Mouse (Mus musculus) embryonic facial prominence, embryonic 13.5 days (tissue): ENCODE measurements around the gene Sorbs2. TPM values are rescaled to one million over a fixed set of nuclear protein-coding genes. Genes with fewer than 3 reads are reported as not detected.

Experiments
- ATAC-seq: fragments of 200-750 bp; cut with Nextera tagmentation; 2 replicates; pipeline ENCODE4 v1.8.0; 2017; ENCODE audit warnings: low read depth; ENCODE audit not compliant: insufficient number of reproducible peaks, insufficient read depth, low FRiP score, low TSS enrichment
- H3K27ac ChIP-seq: fragments of 300-500 bp; sonication (generic); 2 replicates; pipeline ENCODE4 v1.5.1; 2015; ENCODE audit warnings: moderate library complexity, mild to moderate bottlenecking, inconsistent platforms
- H3K27me3 ChIP-seq: fragments of 300-500 bp; sonication (generic); 2 replicates; pipeline ENCODE4 v1.6.1; 2015; ENCODE audit warnings: mild to moderate bottlenecking, inconsistent platforms
- H3K36me3 ChIP-seq: fragments of 300-500 bp; sonication (generic); 2 replicates; pipeline ENCODE4 v1.6.1; 2015; ENCODE audit warnings: mild to moderate bottlenecking, inconsistent platforms
- H3K4me1 ChIP-seq: fragments of 300-500 bp; sonication (generic); 2 replicates; pipeline ENCODE4 v1.6.1; 2015; ENCODE audit warnings: inconsistent platforms
- H3K4me2 ChIP-seq: fragments of 300-500 bp; sonication (generic); 2 replicates; pipeline ENCODE4 v1.6.1; 2015; ENCODE audit warnings: moderate library complexity, mild to moderate bottlenecking, inconsistent platforms
- H3K4me3 ChIP-seq: fragments of 300-500 bp; sonication (generic); 2 replicates; pipeline ENCODE4 v1.5.1; 2015; ENCODE audit warnings: mild to moderate bottlenecking, inconsistent platforms
- H3K9ac ChIP-seq: fragments of 300-500 bp; sonication (generic); 2 replicates; pipeline ENCODE4 v1.6.1; 2015; ENCODE audit warnings: mild to moderate bottlenecking, inconsistent platforms
- H3K9me3 ChIP-seq: fragments of 300-500 bp; sonication (generic); 2 replicates; pipeline ENCODE4 v1.6.1; 2016; ENCODE audit warnings: inconsistent platforms
- WGBS: fragments of 180-500 bp; shearing (Covaris S2); methylation state at CpG from one replicate; pipeline ENCODE4 v1.1.7; 2015; ENCODE audit warnings: mixed read lengths; 5-methylcytosine and 5-hydroxymethylcytosine counted together
- polyA plus RNA-seq: library from polyadenylated mRNA; unstranded; fragments of >200 nt; fragmentation: Nextera tagmentation; extraction: Ambion mirVana; gene quantifications from 2 replicates; pipeline ENCODE4 v1.2.1, GENCODE M21; 2015

Sorbs2 gene
- polyA plus RNA-seq, 1 experiment from 2014 or later = 24.5 TPM

GRCm38 (mm10) chr8:45762982-45763689 is 255.5 kb downstream of the Sorbs2 start:
- H3K9ac ChIP-seq = no peak overlapping the region
- no peaks in the 10 kb centered on the region for H3K27me3 ChIP-seq
- WGBS = 73% methylated on average over 15 of the region's 15 CpGs
- H3K4me1 ChIP-seq = peaks cover 3% of the 10 kb centered on the region; the same call in 1 of the 2 replicates
- no peaks in the 10 kb centered on the region for H3K36me3 ChIP-seq
- no peak overlapping the region for H3K4me2 ChIP-seq
- no peak for ATAC-seq
- no peak overlapping the region for H3K4me3 ChIP-seq
- no peak overlapping the region; the same call in 1 of the 2 replicates for H3K27ac ChIP-seq
- no peaks in the 10 kb centered on the region for H3K9me3 ChIP-seq

GRCm38 (mm10) chr8:45763690-45764342 is 256.2 kb downstream of the Sorbs2 start:
- ATAC-seq = no peak

DNA sequence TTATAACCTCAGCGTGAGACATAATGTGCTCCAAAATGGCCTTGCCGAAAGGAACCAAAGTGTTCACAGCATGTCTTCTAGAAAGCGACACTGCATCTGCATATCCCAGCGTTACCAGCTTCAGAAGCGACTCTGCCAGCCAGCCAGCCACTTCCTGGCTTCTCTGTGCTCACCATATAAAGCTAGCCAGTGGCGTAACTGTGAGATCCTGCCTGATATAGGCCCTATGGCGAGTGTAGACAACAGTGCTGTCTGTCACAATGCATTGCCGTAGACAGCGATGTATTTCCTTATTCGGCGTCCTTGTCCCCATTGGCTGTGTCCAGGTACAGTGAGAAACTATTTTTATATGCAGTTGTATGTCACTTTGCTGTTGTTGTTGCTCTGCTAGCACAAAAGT is 258.6 kb downstream of the Sorbs2 start:
- H3K4me2 ChIP-seq = no peak overlapping the region
- no peak overlapping the region for H3K27ac ChIP-seq
- no peak overlapping the region for H3K4me3 ChIP-seq
- no peak overlapping the region for H3K9ac ChIP-seq
- H3K36me3 ChIP-seq = no peaks in the 10 kb centered on the region
- peaks cover 3% of the 10 kb centered on the region; the same call in 1 of the 2 replicates for H3K4me1 ChIP-seq
- WGBS = 83% methylated on average over 11 of the region's 11 CpGs
- no peaks in the 10 kb centered on the region for H3K27me3 ChIP-seq
- ATAC-seq = no peak
- H3K9me3 ChIP-seq = no peaks in the 10 kb centered on the region

More at GRCm38 (mm10) chr8:45763690-45764342, 256.2 kb downstream of the Sorbs2 start:
- Histone ChIP-seq H3K4me1 (peaks cover 3% of the 10 kb centered on the region; the same call in 1 of the 2 replicates), H3K9ac (no peak overlapping the region), H3K27me3 (no peaks in the 10 kb centered on the region), H3K4me3 (no peak overlapping the region), H3K27ac (no peak overlapping the region), H3K4me2 (no peak overlapping the region), H3K9me3 (no peaks in the 10 kb centered on the region), H3K36me3 (no peaks in the 10 kb centered on the region)
- 59% methylated on average over 11 of the region's 11 CpGs for WGBS

DNA sequence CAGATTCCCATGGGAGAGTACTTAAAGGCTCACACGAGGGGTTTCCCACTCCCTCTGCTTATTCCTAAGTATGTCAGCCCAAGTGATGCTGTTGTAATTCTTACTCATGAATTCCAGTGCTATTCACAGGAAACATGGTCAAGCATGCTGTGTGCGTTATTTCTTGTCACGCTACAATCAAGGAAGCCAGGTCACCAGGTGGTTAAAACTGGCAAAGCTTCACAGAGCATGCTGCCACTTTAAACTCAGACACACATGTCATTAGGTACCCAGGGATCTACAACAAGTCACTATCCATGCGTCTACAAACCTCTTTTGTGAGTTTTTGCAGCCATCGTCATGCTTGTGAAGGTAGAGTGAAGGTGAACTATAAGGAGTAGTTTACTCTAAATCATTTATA is 267.3 kb downstream of the Sorbs2 start:
- Histone ChIP-seq H3K36me3 (0 out of 2 replicates have a peak, but pooled peaks cover 2% of the 10 kb centered on the region), H3K27ac (no peak overlapping the region), H3K27me3 (no peaks in the 10 kb centered on the region), H3K4me2 (no peak overlapping the region), H3K9ac (no peak overlapping the region), H3K4me3 (no peak overlapping the region), H3K4me1 (no peaks in the 10 kb centered on the region), H3K9me3 (no peaks in the 10 kb centered on the region)
- 78% methylated on average over 5 of the region's 5 CpGs for WGBS
- ATAC-seq = no peak

DNA sequence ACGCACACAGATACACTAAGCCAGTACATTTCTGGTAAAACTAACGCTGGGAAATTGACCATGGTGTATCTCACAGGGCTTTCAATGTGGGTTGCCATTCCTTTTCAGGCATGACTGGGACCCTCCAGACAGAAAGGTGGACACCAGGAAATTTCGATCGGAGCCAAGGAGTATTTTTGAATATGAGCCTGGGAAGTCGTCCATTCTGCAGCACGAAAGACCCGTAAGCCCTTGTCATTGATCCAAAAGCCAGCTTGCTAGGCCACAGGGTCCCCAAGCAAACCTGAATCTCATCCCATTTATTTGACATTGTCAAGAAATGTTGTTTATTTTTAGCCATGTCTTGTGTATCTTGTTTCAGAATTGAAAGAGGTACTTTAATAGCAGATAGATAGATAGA is 267.9 kb downstream of the Sorbs2 start:
- no peaks in the 10 kb centered on the region for H3K4me1 ChIP-seq
- WGBS = 93% methylated on average over 7 of the region's 7 CpGs
- H3K9me3 ChIP-seq = no peaks in the 10 kb centered on the region
- H3K27ac ChIP-seq = no peak overlapping the region
- no peaks in the 10 kb centered on the region for H3K27me3 ChIP-seq
- H3K4me2 ChIP-seq = no peak overlapping the region
- no peak overlapping the region for H3K9ac ChIP-seq
- H3K4me3 ChIP-seq = no peak overlapping the region
- ATAC-seq = no peak
- 0 out of 2 replicates have a peak, but pooled peaks cover 2% of the 10 kb centered on the region for H3K36me3 ChIP-seq

DNA sequence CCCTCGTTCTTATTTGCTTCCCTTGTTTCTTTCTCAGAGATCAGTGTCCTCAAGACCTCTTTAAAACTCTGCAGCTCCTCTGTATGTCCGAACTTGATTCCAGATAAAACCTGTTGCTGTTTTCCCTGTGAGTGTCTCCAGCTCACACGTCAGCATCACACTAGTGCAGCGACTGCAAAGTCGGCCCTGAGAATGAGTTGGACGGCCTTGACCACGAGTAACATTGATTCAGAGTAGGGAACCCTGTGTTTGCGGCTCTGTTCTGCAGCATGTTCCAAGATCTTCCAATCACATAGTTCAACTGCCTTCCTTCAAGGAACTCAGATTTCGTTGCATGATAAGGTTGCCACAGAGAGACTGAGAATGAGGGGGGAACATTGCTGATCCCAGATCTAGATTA is 268.8 kb downstream of the Sorbs2 start:
- Histone ChIP-seq H3K27me3 (no peaks in the 10 kb centered on the region), H3K36me3 (0 out of 2 replicates have a peak, but pooled peaks cover 2% of the 10 kb centered on the region)
- WGBS = 84% methylated on average over 9 of the region's 9 CpGs

DNA sequence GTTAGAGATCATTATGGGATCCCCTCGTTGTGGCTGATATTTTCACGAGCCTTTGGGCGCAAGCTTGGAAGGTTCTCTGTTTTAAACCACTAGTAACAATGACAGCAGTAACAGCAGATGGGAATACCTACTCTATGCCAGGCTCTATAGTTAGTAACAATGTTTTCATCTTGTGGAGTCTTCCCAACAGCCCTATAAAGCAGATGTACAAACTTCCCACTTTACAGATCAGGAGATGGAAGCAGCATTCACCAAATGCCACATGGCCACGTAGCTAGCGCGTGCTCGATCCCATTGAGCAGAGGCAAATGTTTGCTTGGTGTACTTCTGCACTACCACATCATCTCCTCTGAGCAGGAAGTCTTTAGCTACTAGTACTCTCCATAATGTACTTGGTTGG is 269.4 kb downstream of the Sorbs2 start:
- no peak overlapping the region for H3K4me3 ChIP-seq
- no peak overlapping the region for H3K27ac ChIP-seq
- WGBS = 90% methylated on average over 7 of the region's 7 CpGs
- no peaks in the 10 kb centered on the region for H3K27me3 ChIP-seq
- ATAC-seq = no peak
- H3K36me3 ChIP-seq = 0 out of 2 replicates have a peak, but pooled peaks cover 2% of the 10 kb centered on the region
- no peak overlapping the region for H3K9ac ChIP-seq
- no peak overlapping the region for H3K4me2 ChIP-seq
- H3K9me3 ChIP-seq = no peaks in the 10 kb centered on the region
- no peaks in the 10 kb centered on the region for H3K4me1 ChIP-seq

More for the DNA sequence above, 268.8 kb downstream of the Sorbs2 start:
- no peaks in the 10 kb centered on the region for H3K4me1 ChIP-seq
- no peak overlapping the region for H3K27ac ChIP-seq
- no peaks in the 10 kb centered on the region for H3K9me3 ChIP-seq
- H3K4me3 ChIP-seq = no peak overlapping the region
- no peak overlapping the region for H3K9ac ChIP-seq
- no peak for ATAC-seq
- no peak overlapping the region for H3K4me2 ChIP-seq

GRCm38 (mm10) chr8:45780585-45780984 is 273.0 kb downstream of the Sorbs2 start:
- H3K9ac ChIP-seq = no peak overlapping the region
- H3K4me2 ChIP-seq = no peak overlapping the region
- no peaks in the 10 kb centered on the region for H3K27me3 ChIP-seq
- H3K9me3 ChIP-seq = no peaks in the 10 kb centered on the region
- no peak overlapping the region for H3K27ac ChIP-seq
- no peak overlapping the region for H3K4me3 ChIP-seq
- H3K36me3 ChIP-seq = no peaks in the 10 kb centered on the region
- WGBS = 51% methylated on average over 4 of the region's 4 CpGs
- no peak for ATAC-seq
- no peaks in the 10 kb centered on the region for H3K4me1 ChIP-seq

DNA sequence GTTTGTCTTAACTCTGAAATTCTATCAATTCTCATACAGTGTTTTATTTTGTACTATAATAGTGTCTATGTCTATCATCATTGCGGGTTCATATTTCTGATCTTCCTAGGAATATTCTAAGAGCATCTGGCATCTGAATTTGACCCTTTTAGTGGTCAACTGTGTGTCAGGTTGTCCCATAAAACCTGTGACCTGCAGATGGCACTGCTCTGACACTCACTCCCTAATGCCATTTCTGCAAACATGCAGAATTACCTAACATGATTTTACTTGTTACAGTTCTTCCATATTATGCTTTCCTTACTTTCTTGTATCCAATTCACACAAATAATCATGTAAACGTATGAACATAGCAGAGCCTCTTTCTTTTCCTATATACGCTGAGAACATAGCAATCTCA is 281.0 kb downstream of the Sorbs2 start:
- 82% methylated on average over 3 of the region's 3 CpGs for WGBS
- Histone ChIP-seq H3K4me3 (no peak overlapping the region), H3K4me2 (no peak overlapping the region), H3K9ac (no peak overlapping the region), H3K9me3 (no peaks in the 10 kb centered on the region), H3K27ac (no peak overlapping the region), H3K4me1 (no peaks in the 10 kb centered on the region), H3K36me3 (no peaks in the 10 kb centered on the region), H3K27me3 (no peaks in the 10 kb centered on the region)
- ATAC-seq = no peak

- H3K4me2 ChIP-seq = no peak overlapping the region
- no peaks in the 10 kb centered on the region for H3K9me3 ChIP-seq
- H3K4me3 ChIP-seq = no peak overlapping the region
- H3K9ac ChIP-seq = no peak overlapping the region
- no peak for ATAC-seq
- H3K27ac ChIP-seq = no peak overlapping the region
- no peaks in the 10 kb centered on the region for H3K27me3 ChIP-seq
- no peaks in the 10 kb centered on the region for H3K4me1 ChIP-seq
- 88% methylated on average over 14 of the region's 14 CpGs for WGBS
- H3K36me3 ChIP-seq = no peaks in the 10 kb centered on the region
Measured at GRCm38 (mm10) chr8:45794847-45795246, 287.3 kb downstream of the Sorbs2 start.

DNA sequence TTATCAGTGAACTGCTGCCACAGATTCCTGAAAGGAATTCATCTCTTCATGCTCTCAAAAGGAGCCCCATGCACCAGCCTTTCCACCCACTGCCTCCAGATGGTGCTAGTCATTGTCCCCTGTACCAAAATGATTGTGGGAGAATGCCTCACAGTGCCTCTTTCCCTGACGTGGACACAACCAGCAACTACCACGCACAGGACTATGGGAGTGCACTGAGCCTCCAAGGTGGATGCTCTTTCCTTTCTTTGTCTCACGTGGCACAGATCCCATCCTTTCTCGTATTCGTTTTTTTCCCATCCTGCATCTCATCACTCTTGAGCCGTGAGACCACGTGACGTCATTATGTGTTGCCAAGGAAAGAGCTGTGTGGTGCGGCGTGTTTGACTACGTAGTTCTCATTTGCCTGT is 288.7 kb downstream of the Sorbs2 start:
- Histone ChIP-seq H3K4me3 (no peak overlapping the region), H3K27ac (no peak overlapping the region), H3K36me3 (no peaks in the 10 kb centered on the region), H3K4me2 (peak overlapping the region; percentile 17; the same call in 1 of the 2 replicates), H3K4me1 (no peaks in the 10 kb centered on the region), H3K9me3 (no peaks in the 10 kb centered on the region), H3K27me3 (no peaks in the 10 kb centered on the region), H3K9ac (no peak overlapping the region)
- 60% methylated on average over 11 of the region's 11 CpGs for WGBS
- ATAC-seq = no peak

DNA sequence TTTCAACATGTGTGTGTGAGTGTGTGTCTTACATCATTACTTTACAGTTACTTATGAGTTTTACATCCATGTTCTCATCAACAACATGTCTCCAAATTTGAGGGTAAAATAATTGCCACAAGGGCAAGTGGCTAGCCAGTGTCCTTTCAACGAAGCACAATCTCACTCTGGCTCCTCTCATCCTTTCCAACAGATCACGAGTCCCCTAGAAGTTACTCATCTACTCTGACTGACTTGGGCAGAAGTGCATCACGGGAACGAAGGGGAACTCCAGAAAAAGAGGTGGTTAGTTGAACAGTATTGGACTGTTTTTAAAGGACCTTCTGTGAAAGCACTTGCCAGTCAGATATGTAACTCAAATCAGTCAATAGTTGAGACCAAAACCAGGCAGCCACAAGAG is 291.9 kb downstream of the Sorbs2 start:
- Histone ChIP-seq H3K27ac (no peak overlapping the region), H3K4me1 (no peaks in the 10 kb centered on the region), H3K4me2 (no peak overlapping the region), H3K27me3 (no peaks in the 10 kb centered on the region), H3K9me3 (no peaks in the 10 kb centered on the region), H3K9ac (no peak overlapping the region), H3K36me3 (no peaks in the 10 kb centered on the region), H3K4me3 (no peak overlapping the region)
- no peak for ATAC-seq
- WGBS = 83% methylated on average over 4 of the region's 4 CpGs
